Mouse (Mus musculus) lung, postnatal 25 days (tissue): ENCODE data around the gene Vmn2r106.

Source experiments
- DNase-seq: peaks from one replicate; pipeline ENCODE4 v3.0.0; 2022; ENCODE audit warnings: low spot score

Gene Vmn2r106

GRCm38 (mm10) chr17:20285453-20285852 is at the start of gene Vmn2r106:
TSS of gene Vmn2r106 (minus strand) at chr17:20285553.
- DNase-seq = no peak

GRCm38 (mm10) chr17:20305790-20306189 is 20.4 kb upstream of the Vmn2r106 start:
- no peak for DNase-seq

DNA sequence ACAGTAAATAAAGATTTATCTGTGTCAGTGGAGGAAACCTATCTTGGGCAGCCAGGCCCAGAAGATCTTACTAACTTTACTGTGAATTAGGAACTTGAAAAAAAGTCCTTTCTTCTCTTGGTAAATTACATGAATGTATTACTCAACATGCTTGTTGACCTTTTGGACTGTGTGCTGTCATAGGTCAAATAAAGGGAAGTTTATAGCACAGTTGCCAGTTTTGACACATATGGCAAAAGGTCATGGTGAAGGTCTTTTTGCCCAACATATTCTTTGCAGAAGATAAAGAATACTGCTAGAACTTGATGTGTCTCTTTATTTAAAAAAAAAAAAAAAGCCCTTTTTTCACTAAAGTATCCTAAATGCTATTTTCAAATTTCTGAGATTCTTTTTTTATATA is 1.6 kb upstream of the Vmn2r106 start:
- DNase-seq = no peak

GRCm38 (mm10) chr17:20255522-20255921 is 29.8 kb downstream of the Vmn2r106 start:
- no peak for DNase-seq

GRCm38 (mm10) chr17:20234952-20235351 is 50.4 kb downstream of the Vmn2r106 start, which contains the start of gene Vmn2r105:
TSS of gene Vmn2r105 (minus strand) at chr17:20235052.
- no peak for DNase-seq
